Mouse (Mus musculus) retina, adult 2 months (tissue): ENCODE results near the gene Paxip1.

Source experiments
- DNase-seq: peaks from one replicate; pipeline ENCODE4 v3.0.0-alpha.2; 2012; ENCODE audit warnings: low read depth, low spot score

Gene Paxip1

DNA sequence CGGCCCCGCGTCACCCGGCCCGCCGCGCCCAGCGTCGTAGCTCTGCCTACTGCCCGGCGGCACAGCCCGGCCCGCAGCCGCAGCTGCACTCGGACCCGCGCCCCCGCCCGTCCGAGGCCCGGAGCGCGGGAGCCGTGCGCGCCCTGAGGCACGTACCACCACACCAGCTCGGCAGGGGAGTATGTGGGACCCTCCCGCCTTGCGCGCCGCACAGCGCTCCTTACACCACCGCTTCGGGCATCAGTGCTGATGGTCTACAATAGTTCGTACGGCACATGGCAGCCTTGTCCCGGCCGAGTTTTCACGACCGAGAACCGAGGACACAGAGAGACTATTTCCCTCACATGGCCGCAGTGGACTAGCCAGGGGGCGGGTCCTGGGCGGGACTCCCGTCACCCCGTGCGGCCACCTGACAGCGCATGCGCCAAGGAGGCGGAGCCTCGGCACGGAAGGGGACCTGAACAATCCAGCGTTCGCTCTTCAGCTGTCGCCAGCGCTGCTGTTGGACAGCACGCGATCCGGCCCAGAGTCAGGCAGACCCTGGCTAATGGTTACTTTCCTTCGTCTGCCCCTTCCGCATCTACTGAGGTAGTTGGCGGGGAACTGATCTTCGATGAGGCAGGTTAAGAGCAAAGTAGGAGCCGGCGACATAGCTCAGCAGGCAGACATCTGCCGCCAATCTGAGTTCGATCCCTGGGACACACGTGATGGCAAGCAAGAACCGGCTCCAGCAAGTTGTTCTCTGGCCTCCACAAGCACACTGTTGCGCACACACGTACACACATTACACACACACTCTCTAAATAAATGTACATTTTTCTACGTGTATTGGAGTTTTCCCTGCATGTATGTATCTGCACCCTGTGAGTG, at the start of gene Paxip1:
TSS of gene Paxip1 (minus strand) at position 389 of the 870 bp plus-strand sequence.
- DNase-seq, result peak; percentile 96

DNA sequence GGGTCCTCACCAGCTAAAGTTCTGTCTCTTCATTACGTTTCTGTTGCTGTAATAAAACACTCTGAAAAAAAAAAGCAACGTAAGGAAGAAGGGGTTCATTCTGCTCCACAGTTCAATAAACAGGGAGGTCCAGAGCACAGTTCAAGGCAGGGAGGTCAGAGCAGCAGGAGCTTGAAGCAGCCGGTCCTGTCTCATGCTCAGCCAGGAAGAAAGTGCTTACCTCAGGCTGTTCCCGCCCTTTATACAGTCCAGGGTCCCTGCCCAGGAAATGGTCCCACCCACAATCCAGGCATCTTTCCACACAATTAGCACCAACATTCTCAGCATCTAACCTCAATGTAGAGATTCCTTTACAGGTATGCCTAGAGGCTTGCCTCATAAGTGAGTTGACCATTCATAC, 46.6 kb upstream of the Paxip1 start:
- no peak for DNase-seq

DNA sequence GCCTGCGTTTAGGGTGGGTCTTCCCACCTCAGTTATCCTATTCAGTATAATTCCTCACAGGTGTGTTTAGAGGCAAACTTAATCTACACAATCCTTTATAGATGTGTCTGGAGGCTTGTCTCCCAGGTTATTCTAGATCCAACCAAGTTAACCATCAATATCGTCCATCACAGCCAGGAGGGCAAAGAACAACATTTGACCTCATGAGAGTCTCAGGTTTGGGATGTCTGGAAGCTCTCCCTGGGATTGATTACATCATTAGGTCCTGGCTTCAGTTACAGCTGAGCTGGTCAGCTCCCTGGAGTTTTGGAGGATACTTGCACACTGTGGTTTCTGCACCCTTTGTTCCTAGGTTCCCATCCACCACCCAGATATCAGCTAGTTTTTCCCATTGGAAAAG, 43.6 kb upstream of the Paxip1 start:
- no peak for DNase-seq

GRCm38 (mm10) chr5:27827971-27828370, 36.5 kb upstream of the Paxip1 start:
- DNase-seq, result no peak

- no peak for DNase-seq
Observed at GRCm38 (mm10) chr5:27821161-27821560, 29.7 kb upstream of the Paxip1 start.

DNA sequence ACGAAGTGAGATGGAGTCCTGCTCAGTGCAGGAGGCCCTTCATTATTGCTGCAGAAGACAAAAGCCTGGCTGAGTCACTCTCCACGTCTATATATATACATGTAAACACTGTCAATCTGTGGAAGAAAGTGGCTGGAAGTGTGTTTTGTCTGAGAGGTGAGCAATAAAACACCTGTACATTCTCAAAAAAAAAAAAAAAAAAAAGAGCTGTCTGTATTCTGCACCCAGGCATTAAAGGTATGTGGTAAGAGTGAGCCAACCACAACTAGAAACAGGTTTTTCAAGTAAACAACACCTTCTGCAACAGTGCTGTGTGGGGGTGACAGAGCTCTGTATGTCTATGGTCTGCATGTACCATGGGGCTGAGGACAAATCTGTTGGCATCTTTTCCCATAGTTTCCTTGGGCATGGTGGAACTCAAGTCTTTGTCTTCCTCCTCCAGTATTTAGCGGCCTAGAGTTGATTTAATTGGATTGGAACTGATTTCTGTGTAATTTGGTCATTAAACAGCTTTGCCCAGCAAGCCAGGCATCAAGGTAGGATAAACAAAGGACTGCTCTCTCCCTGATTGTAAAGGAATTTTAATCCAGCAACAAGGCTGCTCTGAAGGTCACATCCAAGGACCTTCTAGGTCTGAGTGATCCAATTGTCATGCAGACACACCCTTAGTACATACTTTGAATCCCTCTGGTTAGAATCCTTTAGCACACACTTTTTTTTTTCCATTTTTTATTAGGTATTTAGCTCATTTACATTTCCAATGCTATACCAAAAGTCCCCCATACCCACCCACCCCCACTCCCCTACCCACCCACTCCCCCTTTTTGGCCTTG, 27.6 kb upstream of the Paxip1 start:
- no peak for DNase-seq

- no peak for DNase-seq
Observed at GRCm38 (mm10) chr5:27814282-27814681, 22.8 kb upstream of the Paxip1 start.

GRCm38 (mm10) chr5:27793923-27794322, 2.4 kb upstream of the Paxip1 start:
- peak; percentile 26 for DNase-seq

- no peak for DNase-seq
Observed at GRCm38 (mm10) chr5:27792531-27793205, 1.2 kb upstream of the Paxip1 start.

- DNase-seq, result no peak
Observed at GRCm38 (mm10) chr5:27792173-27792470, 631 bp upstream of the Paxip1 start.

DNA sequence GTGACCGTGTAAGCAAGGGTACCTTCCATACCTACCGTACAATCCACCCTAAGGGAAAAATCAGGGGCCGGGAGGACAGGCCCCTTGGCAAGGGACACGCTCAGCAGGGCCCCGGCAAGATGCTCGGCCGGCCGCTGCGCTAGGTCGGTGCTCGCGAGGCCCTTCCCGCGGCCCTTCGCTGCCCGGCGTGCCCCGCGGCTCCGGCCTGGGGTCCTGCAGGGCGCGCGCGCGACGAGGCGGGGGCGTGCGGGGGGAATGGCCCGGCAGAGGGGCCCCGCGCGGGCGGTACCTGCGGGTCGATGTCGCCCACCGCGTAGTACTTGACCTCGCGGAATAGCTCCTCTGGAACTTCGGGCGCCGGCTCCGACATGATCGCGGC, 592 bp downstream of the Paxip1 start:
- DNase-seq, result peak; percentile 40

GRCm38 (mm10) chr5:27790086-27790909, 1.2 kb downstream of the Paxip1 start:
- no peak for DNase-seq

- no peak for DNase-seq
Observed at GRCm38 (mm10) chr5:27789586-27789985, 1.9 kb downstream of the Paxip1 start.

DNA sequence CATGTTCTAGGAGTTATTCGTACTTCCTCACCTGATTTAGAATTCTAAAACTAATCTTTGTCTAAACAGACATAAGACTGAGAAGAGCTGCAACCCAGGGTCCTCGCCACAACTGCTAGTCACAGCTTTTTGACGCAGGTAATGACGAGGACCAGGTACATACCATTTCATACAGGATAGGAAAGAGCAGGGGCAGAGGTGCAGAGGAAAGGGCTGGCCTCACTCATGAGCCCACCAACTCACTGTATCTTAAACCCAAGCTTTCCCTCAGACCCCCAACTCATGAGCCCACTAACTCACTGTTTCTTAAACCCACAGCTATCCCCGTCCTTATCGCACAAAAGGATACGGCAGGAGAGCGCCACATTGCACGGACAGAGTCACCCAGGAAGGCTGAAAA, 8.1 kb downstream of the Paxip1 start:
- DNase-seq, result no peak

- DNase-seq, result no peak
Observed at GRCm38 (mm10) chr5:27767948-27768347, 23.5 kb downstream of the Paxip1 start.

DNA sequence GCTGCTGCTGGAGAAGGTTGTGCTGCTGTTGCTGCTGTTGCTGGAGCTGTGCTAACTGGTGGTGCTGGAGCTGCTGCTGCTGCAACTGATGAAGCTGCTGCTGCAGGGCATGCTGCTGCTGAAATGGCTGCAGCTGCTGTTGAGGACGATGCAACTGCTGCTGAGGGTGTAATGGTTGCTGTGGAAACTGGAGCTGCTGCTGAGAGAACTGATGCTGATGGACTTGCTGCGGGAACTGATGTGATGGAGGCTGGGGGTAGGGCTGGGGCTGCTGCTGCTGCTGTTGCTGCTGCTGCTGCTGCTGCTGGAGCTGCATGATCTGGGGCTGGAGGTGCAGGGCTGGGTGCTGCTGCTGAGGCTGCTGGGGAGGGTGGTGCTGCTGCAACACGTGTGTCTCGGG, 25.7 kb downstream of the Paxip1 start:
- no peak for DNase-seq

DNA sequence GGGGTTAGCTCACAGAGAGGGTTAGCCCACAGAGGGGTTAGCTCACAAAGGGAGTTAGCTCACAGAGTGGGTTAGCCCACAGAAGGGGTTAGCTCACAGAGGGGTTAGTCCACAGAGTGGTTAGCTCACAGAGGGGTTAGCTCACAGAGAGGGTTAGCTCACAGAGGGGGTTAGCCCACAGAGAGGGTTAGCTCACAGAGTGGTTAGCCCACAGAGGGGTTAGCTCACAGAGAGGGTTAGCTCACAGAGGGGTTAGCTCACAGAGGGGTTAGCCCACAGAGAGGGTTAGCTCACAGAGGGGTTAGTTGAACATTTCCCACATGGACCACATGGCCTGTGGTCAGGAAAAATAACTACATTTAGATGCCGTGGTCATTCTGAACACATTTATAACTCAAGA, 46.5 kb downstream of the Paxip1 start:
- DNase-seq, result no peak

GRCm38 (mm10) chr5:27739216-27739615, 52.3 kb downstream of the Paxip1 start:
- no peak for DNase-seq

DNA sequence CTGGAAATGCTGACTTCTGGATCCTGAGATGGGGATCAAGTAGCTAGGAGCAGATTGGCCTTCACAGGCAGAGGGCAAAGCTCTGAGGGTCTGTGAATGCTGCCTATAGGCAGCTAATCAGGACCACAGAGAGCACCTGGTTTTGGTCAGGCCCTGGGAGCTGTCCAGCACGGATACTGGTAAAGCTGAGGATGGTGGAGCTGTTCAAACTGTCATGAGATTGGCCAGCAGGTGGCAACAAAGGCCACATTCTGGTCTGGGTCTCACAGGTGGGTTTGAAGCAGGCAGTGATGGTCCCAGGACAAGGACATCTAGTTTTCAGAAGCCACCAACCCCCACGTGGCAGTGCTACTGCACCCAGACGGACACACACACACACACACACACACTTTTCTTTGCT, 54.3 kb downstream of the Paxip1 start:
- no peak for DNase-seq

GRCm38 (mm10) chr5:27732288-27732868, 59.1 kb downstream of the Paxip1 start:
- DNase-seq, result no peak

DNA sequence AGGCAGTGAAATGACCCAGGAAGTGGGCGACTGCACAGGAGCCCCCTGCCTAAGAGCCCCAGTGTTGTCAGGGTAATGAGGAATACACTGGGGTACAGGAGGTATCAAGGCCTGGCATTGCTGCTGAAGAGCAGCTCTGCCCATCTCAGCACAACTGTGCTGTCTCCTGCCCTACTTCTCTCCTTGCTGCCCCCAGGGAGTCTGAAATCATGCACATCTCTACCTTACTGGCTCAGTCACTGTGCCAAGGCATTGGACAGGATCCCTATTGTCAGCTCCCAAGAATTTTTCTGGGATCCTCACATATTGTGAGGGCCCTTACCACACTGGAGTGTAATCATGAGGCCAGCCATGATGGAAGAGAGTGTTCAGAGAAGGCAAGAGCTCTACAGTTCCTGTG, 60.1 kb downstream of the Paxip1 start:
- no peak for DNase-seq
